Mouse (Mus musculus) limb, embryonic 14.5 days (tissue): ENCODE measurements around the gene Psmd11. TPM values are rescaled to one million over a fixed set of nuclear protein-coding genes. Genes with fewer than 3 reads are reported as not detected.

Experiments used
- ATAC-seq: fragments of 200-750 bp; cut with Nextera tagmentation; 2 replicates; pipeline ENCODE4 v1.8.0; 2017; ENCODE audit warnings: low read depth, moderate number of reproducible peaks, moderate TSS enrichment; ENCODE audit not compliant: low FRiP score
- DNase-seq: peaks from one replicate; pipeline ENCODE4 v3.0.0-alpha.2; 2015; ENCODE audit warnings: low spot score
- H3K27ac ChIP-seq: fragments of 300-500 bp; sonication (generic); replicated peaks from 2 replicates; pipeline ENCODE4 v1.5.1; 2014; ENCODE audit warnings: low read depth, mild to moderate bottlenecking, low read length, moderate library complexity, mixed read lengths
- H3K27me3 ChIP-seq: fragments of 300-500 bp; sonication (generic); 2 replicates; pipeline ENCODE4 v1.6.1; 2014; ENCODE audit warnings: low read length, mixed read lengths; ENCODE audit not compliant: control insufficient read depth, insufficient read depth
- H3K36me3 ChIP-seq: fragments of 300-500 bp; sonication (generic); 2 replicates; pipeline ENCODE4 v1.6.1; 2014; ENCODE audit warnings: mild to moderate bottlenecking, low read length, moderate library complexity, mixed read lengths; ENCODE audit not compliant: control insufficient read depth, insufficient read depth
- H3K4me1 ChIP-seq: fragments of 300-500 bp; sonication (generic); 2 replicates; pipeline ENCODE4 v1.6.1; 2014; ENCODE audit warnings: antibody characterized with exemption, low read length, mixed read lengths; ENCODE audit not compliant: control insufficient read depth, insufficient read depth
- H3K4me2 ChIP-seq: fragments of 300-500 bp; sonication (generic); replicated peaks from 2 replicates; pipeline ENCODE4 v1.6.1; 2014; ENCODE audit warnings: low read depth, mild to moderate bottlenecking, low read length, moderate library complexity; ENCODE audit not compliant: severe bottlenecking
- H3K4me3 ChIP-seq: fragments of 300-500 bp; sonication (generic); replicated peaks from 2 replicates; pipeline ENCODE4 v1.5.1; 2014; ENCODE audit warnings: low read length
- H3K9ac ChIP-seq: fragments of 300-500 bp; sonication (generic); 2 replicates; pipeline ENCODE4 v1.6.1; 2014; ENCODE audit warnings: mild to moderate bottlenecking, low read depth, low read length, moderate library complexity; ENCODE audit not compliant: severe bottlenecking
- H3K9me3 ChIP-seq: fragments of 300-500 bp; sonication (generic); 2 replicates; pipeline ENCODE4 v1.6.1; 2016; ENCODE audit warnings: low read length; ENCODE audit not compliant: control insufficient read depth
- POLR2A ChIP-seq: fragments of 200-500 bp; IDR thresholded peaks from 2 replicates; pipeline ENCODE4 v1.8.0; 2012; ENCODE audit warnings: inconsistent platforms, mild to moderate bottlenecking, moderate library complexity, borderline replicate concordance; ENCODE audit not compliant: insufficient read depth, insufficient read length; ENCODE audit errors: extremely low read depth
- WGBS: fragments of 180-500 bp; shearing (Covaris S2); extraction: QIAGEN DNeasy Blood & Tissue Kit; methylation state at CpG from one replicate; pipeline ENCODE4 v1.1.7; 2014; 5-methylcytosine and 5-hydroxymethylcytosine counted together
- polyA plus RNA-seq, 2 experiments: library from polyadenylated mRNA; depleted of rRNA in 1 of 2; stranded (reverse) in 1 of 2; unstranded in 1 of 2; fragments of >200 nt; fragmentation: Nextera tagmentation in 1 of 2; extraction: Ambion mirVana in 1 of 2; gene quantifications; 2 replicates each; pipeline versions ENCODE4 v1.2.1 to v1.2.3; 2012 to 2014

Gene Psmd11
- polyA plus RNA-seq, 2 experiments: 86.9 to 261 TPM

DNA sequence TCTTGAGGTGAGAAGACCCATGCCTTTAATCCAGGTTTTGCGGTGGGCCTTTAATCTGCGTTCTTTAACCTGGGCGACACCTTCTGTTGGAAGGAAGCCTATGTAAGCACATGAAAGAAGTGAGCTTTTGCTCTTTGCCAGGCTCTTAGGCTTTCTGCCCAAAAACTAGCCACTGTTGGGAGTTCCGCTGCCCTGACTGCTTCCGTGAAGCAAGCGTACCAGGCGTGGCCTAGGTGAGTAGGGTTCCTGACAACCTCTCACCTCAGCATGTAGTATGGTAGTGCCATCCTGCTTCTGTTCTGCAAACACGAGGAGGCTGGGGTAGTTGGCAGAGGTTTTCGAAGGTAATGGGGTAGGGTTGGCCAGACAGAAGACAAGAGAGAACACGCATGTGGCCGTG lies 46.4 kb downstream of the Psmd11 start:
- no peaks in the 10 kb centered on the region for H3K27me3 ChIP-seq
- H3K9ac ChIP-seq: no peak overlapping the region
- whole genome bisulfite sequencing: 88% methylated on average over 11 of the region's 11 CpGs
- no peak for TF ChIP-seq POLR2A
- H3K4me3 ChIP-seq: no peak overlapping the region
- peaks cover 18% of the 10 kb centered on the region for H3K4me1 ChIP-seq
- no peaks in the 10 kb centered on the region for H3K9me3 ChIP-seq
- no peak overlapping the region for H3K4me2 ChIP-seq
- peaks cover 40% of the 10 kb centered on the region for H3K36me3 ChIP-seq
- ATAC-seq (no peak), DNase-seq (no peak)
- no peak overlapping the region for H3K27ac ChIP-seq

- 80% methylated on average over 9 of the region's 9 CpGs for WGBS
- no peaks in the 10 kb centered on the region for H3K9me3 ChIP-seq
- DNase-seq (no peak), ATAC-seq (no peak)
- no peak overlapping the region for H3K4me3 ChIP-seq
- no peaks in the 10 kb centered on the region for H3K27me3 ChIP-seq
- no peak overlapping the region for H3K9ac ChIP-seq
- no peak overlapping the region for H3K4me2 ChIP-seq
- H3K36me3 ChIP-seq: peaks cover 34% of the 10 kb centered on the region
- peaks cover 18% of the 10 kb centered on the region for H3K4me1 ChIP-seq
- TF ChIP-seq POLR2A: no peak
- H3K27ac ChIP-seq: no peak overlapping the region
These were observed 47.1 kb downstream of the Psmd11 start for GRCm38 (mm10) chr11:80475544-80475943.

DNA sequence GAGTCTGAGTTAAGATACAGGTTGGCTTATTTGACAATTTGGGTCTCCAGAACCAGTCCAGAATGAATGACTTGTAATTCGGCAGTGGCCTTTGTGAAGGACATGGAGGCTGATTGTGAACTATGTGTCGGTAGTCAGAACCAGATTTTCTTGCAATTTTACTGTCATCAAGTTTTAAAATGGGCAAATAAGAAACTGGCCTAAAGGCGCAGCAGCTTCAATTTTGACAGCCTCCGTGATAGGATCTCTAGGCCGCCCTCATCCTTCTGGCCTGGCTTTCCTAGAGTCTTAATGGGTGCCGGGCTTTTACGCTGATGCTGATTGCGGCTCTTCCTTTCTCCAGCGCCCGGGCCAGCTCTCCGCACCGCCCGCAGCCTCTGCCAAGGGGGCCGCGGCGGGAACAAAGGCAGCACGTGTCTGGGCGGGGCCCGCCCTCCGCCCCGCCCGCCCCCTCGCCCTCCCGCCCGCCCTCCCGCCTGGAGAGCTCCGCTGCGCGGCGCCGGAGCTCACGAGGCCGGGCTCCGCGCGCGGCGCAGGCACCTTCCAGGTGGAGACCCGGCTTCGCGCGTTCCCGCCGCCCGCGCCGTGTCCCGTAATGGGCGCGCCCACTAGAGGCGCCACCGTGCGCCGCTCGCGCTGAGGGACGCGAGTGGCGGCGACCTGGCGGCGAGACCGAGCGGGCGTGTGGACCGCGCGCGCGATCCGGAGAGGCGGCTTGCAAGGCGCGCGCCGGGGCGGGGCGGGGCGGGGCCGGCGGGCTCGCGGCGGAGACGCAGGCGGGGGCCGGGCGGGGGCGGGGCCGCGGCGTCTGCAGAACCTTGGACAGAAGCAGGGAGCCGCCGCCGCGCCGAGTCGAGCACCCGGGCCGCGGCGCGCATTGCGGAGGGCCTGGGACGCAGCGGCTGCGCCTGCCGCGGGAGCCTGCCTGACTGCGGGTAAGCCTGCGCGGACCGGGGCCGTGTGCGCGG lies 48.1 kb downstream of the Psmd11 start, which contains the start of gene Cdk5r1:
Gene Cdk5r1, plus strand, starts transcription at position 802 of the 968 bp plus-strand sequence.
- peaks cover 18% of the 10 kb centered on the region for H3K4me1 ChIP-seq
- DNase-seq (peak; percentile 81), ATAC-seq (peak; percentile 88)
- H3K4me3 ChIP-seq: peak within 1 kb of the TSS; percentile 75
- peak within 1 kb of the TSS; percentile 97 for H3K4me2 ChIP-seq
- no peaks in the 10 kb centered on the region for H3K9me3 ChIP-seq
- peak within 1 kb of the TSS; percentile 65 for H3K27ac ChIP-seq
- peaks cover 27% of the 10 kb centered on the region for H3K36me3 ChIP-seq
- H3K27me3 ChIP-seq: no peaks in the 10 kb centered on the region
- TF ChIP-seq POLR2A: 0 out of 2 replicates have a peak, but pooled peaks have one; percentile 13
- 2% methylated on average over 45 of the region's 116 CpGs for WGBS
- H3K9ac ChIP-seq: peak within 1 kb of the TSS; percentile 69

GRCm38 (mm10) chr11:80477341-80478199 lies 49.2 kb downstream of the Psmd11 start:
- 13% methylated on average over 41 of the region's 55 CpGs for WGBS
- peaks cover 18% of the 10 kb centered on the region for H3K36me3 ChIP-seq

DNA sequence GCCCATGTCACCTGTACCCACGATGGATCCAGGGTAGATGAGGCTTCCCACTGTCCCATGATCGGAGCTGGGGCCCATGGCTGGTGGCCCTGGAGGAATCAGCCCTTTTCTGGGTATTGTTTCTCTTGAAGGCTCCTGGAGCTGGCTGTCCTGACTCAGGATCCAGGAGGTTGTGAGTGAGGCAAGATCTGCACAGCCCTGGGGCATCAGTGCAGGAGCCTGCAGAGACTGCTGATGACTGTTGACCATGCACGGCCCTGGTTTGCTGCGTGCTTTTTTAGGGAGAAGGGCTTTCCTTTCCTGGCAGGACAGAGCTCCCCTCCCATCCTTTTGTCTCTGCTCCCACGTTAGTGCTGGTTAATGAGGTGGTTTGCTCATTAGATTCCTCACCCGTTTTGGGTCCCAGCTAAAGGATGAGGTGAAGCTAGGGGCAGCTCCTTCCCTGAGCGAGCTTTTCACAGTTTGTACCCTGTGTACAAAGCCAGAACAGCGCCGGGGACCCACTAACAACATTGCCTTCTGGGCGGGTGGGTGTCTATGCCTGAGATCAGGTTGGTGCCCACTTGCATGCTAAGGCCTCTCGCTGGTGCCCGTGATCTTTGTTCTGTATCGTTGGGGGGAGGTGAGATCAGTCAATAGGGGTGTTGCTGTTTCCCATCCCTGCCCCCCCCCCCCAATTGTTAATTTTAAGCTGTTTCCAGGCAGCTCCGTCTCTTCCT lies 50.4 kb downstream of the Psmd11 start:
- no peak overlapping the region for H3K9ac ChIP-seq
- ATAC-seq: no peak
- DNase-seq: no peak
- WGBS: 67% methylated on average over 14 of the region's 14 CpGs
- H3K4me2 ChIP-seq: peak overlapping the region; percentile 97
- H3K9me3 ChIP-seq: no peaks in the 10 kb centered on the region
- H3K27ac ChIP-seq: no peak overlapping the region
- H3K27me3 ChIP-seq: no peaks in the 10 kb centered on the region
- H3K4me3 ChIP-seq: peak overlapping the region; percentile 75
- H3K4me1 ChIP-seq: peaks cover 18% of the 10 kb centered on the region
- peaks cover 8% of the 10 kb centered on the region for H3K36me3 ChIP-seq
- TF ChIP-seq POLR2A: no peak

More at GRCm38 (mm10) chr11:80477341-80478199, 49.2 kb downstream of the Psmd11 start:
- H3K4me3 ChIP-seq: peak overlapping the region; percentile 75
- H3K27me3 ChIP-seq: no peaks in the 10 kb centered on the region
- no peak for DNase-seq
- H3K9me3 ChIP-seq: no peaks in the 10 kb centered on the region
- no peak for ATAC-seq
- H3K4me2 ChIP-seq: peak overlapping the region; percentile 97
- H3K27ac ChIP-seq: peak overlapping the region; percentile 65
- no peak for TF ChIP-seq POLR2A
- peaks cover 18% of the 10 kb centered on the region for H3K4me1 ChIP-seq
- H3K9ac ChIP-seq: peak overlapping the region; percentile 69
